Mouse (Mus musculus) kidney, adult 2 months (tissue): ENCODE results near the gene Tdrd7.

Experiments used
- CTCF ChIP-seq: fragments of 200-500 bp; conservative IDR thresholded peaks from 2 replicates; pipeline ENCODE4 v1.5.1; 2011; ENCODE audit warnings: low read depth, mild to moderate bottlenecking, control low read depth, low read length, moderate library complexity, mixed read lengths; ENCODE audit not compliant: insufficient read depth, insufficient read length
- POLR2A ChIP-seq: fragments of 200-500 bp; IDR thresholded peaks from one replicate; pipeline ENCODE4 v1.6.1; 2011; ENCODE audit warnings: low read depth, low read length, control low read depth

GRCm38 (mm10) chr4:45924011-45924410 is 41.1 kb upstream of the Tdrd7 start:
- TF ChIP-seq CTCF (no peak), POLR2A (no peak)
